Mouse (Mus musculus) thymus, postnatal 36 days (tissue): ENCODE data around the gene Fhdc1.

Experiments
- DNase-seq, 2 experiments: peaks; one replicate each; pipeline ENCODE4 v3.0.0; 2022; ENCODE audit warnings: mixed read lengths in 2 of 2

Gene Fhdc1

GRCm38 (mm10) chr3:84480006-84480897 is at the start of gene Fhdc1:
Fhdc1 (minus strand) TSS chr3:84480429.
- DNase-seq = peak; percentile 26 to 38

GRCm38 (mm10) chr3:84529021-84529420 is 48.8 kb upstream of the Fhdc1 start:
- DNase-seq = no peak

GRCm38 (mm10) chr3:84524952-84525351 is 44.7 kb upstream of the Fhdc1 start:
- no peak for DNase-seq

- DNase-seq = no peak
Observed at GRCm38 (mm10) chr3:84516163-84516562, 35.9 kb upstream of the Fhdc1 start.

GRCm38 (mm10) chr3:84512774-84513515 is 32.7 kb upstream of the Fhdc1 start:
- DNase-seq = no peak

GRCm38 (mm10) chr3:84505193-84505592 is 25.0 kb upstream of the Fhdc1 start:
- DNase-seq = no peak

- no peak for DNase-seq
Observed at GRCm38 (mm10) chr3:84504291-84504690, 24.1 kb upstream of the Fhdc1 start.

- DNase-seq = no peak
Observed at GRCm38 (mm10) chr3:84502101-84502500, 21.9 kb upstream of the Fhdc1 start.

GRCm38 (mm10) chr3:84500491-84500890 is 20.3 kb upstream of the Fhdc1 start:
- DNase-seq = no peak

- DNase-seq = no peak
Observed at GRCm38 (mm10) chr3:84497718-84498117, 17.5 kb upstream of the Fhdc1 start.

- no peak for DNase-seq
Observed at GRCm38 (mm10) chr3:84492657-84493056, 12.4 kb upstream of the Fhdc1 start.

- no peak for DNase-seq
Observed at GRCm38 (mm10) chr3:84492148-84492547, 11.9 kb upstream of the Fhdc1 start.

- no peak for DNase-seq
Observed at GRCm38 (mm10) chr3:84488716-84489115, 8.5 kb upstream of the Fhdc1 start.

GRCm38 (mm10) chr3:84484891-84485290 is 4.7 kb upstream of the Fhdc1 start:
- DNase-seq = no peak

- DNase-seq = no peak
Observed at GRCm38 (mm10) chr3:84484333-84484732, 4.1 kb upstream of the Fhdc1 start.

GRCm38 (mm10) chr3:84482121-84482520 is 1.9 kb upstream of the Fhdc1 start:
- DNase-seq = no peak

- DNase-seq = no peak
Observed at GRCm38 (mm10) chr3:84481104-84481503, 875 bp upstream of the Fhdc1 start.

- peak in 1 of 2 experiments; percentile 6 for DNase-seq
Observed at GRCm38 (mm10) chr3:84479293-84480005, 780 bp downstream of the Fhdc1 start.

- no peak for DNase-seq
Observed at GRCm38 (mm10) chr3:84478896-84479292, 1.3 kb downstream of the Fhdc1 start.

- DNase-seq = no peak
Observed at GRCm38 (mm10) chr3:84478195-84478594, 2.0 kb downstream of the Fhdc1 start.

- DNase-seq = no peak
Observed at GRCm38 (mm10) chr3:84477498-84477897, 2.7 kb downstream of the Fhdc1 start.

GRCm38 (mm10) chr3:84474981-84475775 is 5.1 kb downstream of the Fhdc1 start:
- DNase-seq = no peak
